Mouse (Mus musculus): ENCODE results near the gene Syne3. TPM values are rescaled to one million over a fixed set of nuclear protein-coding genes. Genes with fewer than 3 reads are reported as not detected.
A peak's percentile ranks its signal among the peaks of the same experiment; 100 is the strongest.

Gene Syne3
- polyA plus RNA-seq, 1 experiment = 7.8 TPM

GRCm38 (mm10) chr12:104997641-104998293, 11.8 kb downstream of the Syne3 start:
- no peak overlapping the region for H3K27ac ChIP-seq (ENCODE audit: control insufficient read depth, insufficient read depth, low read depth, low read length)
- no peaks in the 10 kb centered on the region for H3K27me3 ChIP-seq (ENCODE audit: control insufficient read depth, insufficient read depth, low read length)
- peaks cover 9% of the 10 kb centered on the region for H3K4me1 ChIP-seq (ENCODE audit: control insufficient read depth, insufficient read depth, low read length)
- no peak overlapping the region for H3K4me3 ChIP-seq (ENCODE audit: control insufficient read depth, low read depth, low read length)
- TF ChIP-seq CTCF (IDR thresholded peaks at IDR 0.05; ENCODE audit: control insufficient read depth, insufficient read depth, insufficient replicate concordance, low read depth, low read length) (no peak), POLR2A (IDR thresholded peaks at IDR 0.05; ENCODE audit: control insufficient read depth, low read depth, low read length) (no peak)
- H3K36me3 ChIP-seq (ENCODE audit: control insufficient read depth, insufficient read depth, low read length) = no peaks in the 10 kb centered on the region

GRCm38 (mm10) chr12:104997159-104997558, 12.4 kb downstream of the Syne3 start:
- Histone ChIP-seq H3K36me3 (ENCODE audit: control insufficient read depth, insufficient read depth, low read length) (no peaks in the 10 kb centered on the region), H3K27ac (ENCODE audit: control insufficient read depth, insufficient read depth, low read depth, low read length) (no peak overlapping the region), H3K27me3 (ENCODE audit: control insufficient read depth, insufficient read depth, low read length) (no peaks in the 10 kb centered on the region), H3K4me1 (ENCODE audit: control insufficient read depth, insufficient read depth, low read length) (peaks cover 9% of the 10 kb centered on the region), H3K4me3 (ENCODE audit: control insufficient read depth, low read depth, low read length) (no peak overlapping the region)
- TF ChIP-seq POLR2A (IDR thresholded peaks at IDR 0.05; ENCODE audit: control insufficient read depth, low read depth, low read length) = no peak
- no peak for TF ChIP-seq CTCF (IDR thresholded peaks at IDR 0.05; ENCODE audit: control insufficient read depth, insufficient read depth, insufficient replicate concordance, low read depth, low read length)

DNA sequence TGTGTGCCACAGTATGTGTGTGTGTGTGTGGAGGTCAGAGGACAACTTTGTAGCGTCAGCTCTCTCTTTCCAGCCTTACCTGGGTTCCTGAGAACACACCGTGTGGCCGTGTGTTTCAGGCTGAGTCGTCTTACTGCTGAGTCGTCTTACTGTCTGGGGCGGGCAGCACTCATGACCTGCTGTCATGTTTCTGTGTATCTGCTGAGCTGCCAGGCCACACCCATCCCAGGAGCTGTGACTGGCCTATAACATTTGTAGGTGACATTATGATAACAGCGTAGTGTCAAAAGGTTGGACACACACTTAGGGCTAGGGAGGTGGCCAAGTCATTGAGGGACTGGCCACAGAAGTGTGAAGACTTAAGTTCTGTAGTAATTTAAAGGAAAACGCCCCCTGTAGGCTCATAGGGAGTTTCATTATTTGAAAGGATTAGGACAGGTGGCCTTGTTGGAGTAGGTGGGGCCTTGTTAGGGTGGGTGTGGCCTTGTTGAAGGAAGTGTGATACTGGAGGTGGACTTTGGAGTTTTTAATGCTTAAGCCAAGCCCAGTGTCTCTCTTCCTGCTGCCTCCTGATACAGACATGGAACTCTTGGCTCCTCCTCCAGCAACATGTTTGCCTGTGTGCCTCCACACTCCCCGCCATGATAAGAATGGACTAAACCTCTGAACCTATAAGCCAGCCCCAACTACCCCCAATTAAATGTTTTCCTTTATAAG, 13.4 kb downstream of the Syne3 start:
- H3K36me3 ChIP-seq (ENCODE audit: control insufficient read depth, insufficient read depth, low read length) = no peaks in the 10 kb centered on the region
- no peak overlapping the region for H3K27ac ChIP-seq (ENCODE audit: control insufficient read depth, insufficient read depth, low read depth, low read length)
- peaks cover 9% of the 10 kb centered on the region for H3K4me1 ChIP-seq (ENCODE audit: control insufficient read depth, insufficient read depth, low read length)
- no peaks in the 10 kb centered on the region for H3K27me3 ChIP-seq (ENCODE audit: control insufficient read depth, insufficient read depth, low read length)
- H3K4me3 ChIP-seq (ENCODE audit: control insufficient read depth, low read depth, low read length) = no peak overlapping the region
- TF ChIP-seq CTCF (IDR thresholded peaks at IDR 0.05; ENCODE audit: control insufficient read depth, insufficient read depth, insufficient replicate concordance, low read depth, low read length) (no peak), POLR2A (IDR thresholded peaks at IDR 0.05; ENCODE audit: control insufficient read depth, low read depth, low read length) (no peak)

GRCm38 (mm10) chr12:104995259-104995876, 14.2 kb downstream of the Syne3 start:
- Histone ChIP-seq H3K4me3 (ENCODE audit: control insufficient read depth, low read depth, low read length) (no peak overlapping the region), H3K4me1 (ENCODE audit: control insufficient read depth, insufficient read depth, low read length) (peaks cover 8% of the 10 kb centered on the region; the same call in 1 of the 2 replicates), H3K36me3 (ENCODE audit: control insufficient read depth, insufficient read depth, low read length) (no peaks in the 10 kb centered on the region), H3K27ac (ENCODE audit: control insufficient read depth, insufficient read depth, low read depth, low read length) (no peak overlapping the region), H3K27me3 (ENCODE audit: control insufficient read depth, insufficient read depth, low read length) (no peaks in the 10 kb centered on the region)
- no peak for TF ChIP-seq POLR2A (IDR thresholded peaks at IDR 0.05; ENCODE audit: control insufficient read depth, low read depth, low read length)

- no peak overlapping the region for H3K27ac ChIP-seq (ENCODE audit: control insufficient read depth, insufficient read depth, low read depth, low read length)
- H3K4me3 ChIP-seq (ENCODE audit: control insufficient read depth, low read depth, low read length) = no peak overlapping the region
- peaks cover 6% of the 10 kb centered on the region; the same call in 1 of the 2 replicates for H3K4me1 ChIP-seq (ENCODE audit: control insufficient read depth, insufficient read depth, low read length)
- H3K27me3 ChIP-seq (ENCODE audit: control insufficient read depth, insufficient read depth, low read length) = no peaks in the 10 kb centered on the region
- TF ChIP-seq POLR2A (IDR thresholded peaks at IDR 0.05; ENCODE audit: control insufficient read depth, low read depth, low read length) (no peak), CTCF (IDR thresholded peaks at IDR 0.05; ENCODE audit: control insufficient read depth, insufficient read depth, insufficient replicate concordance, low read depth, low read length) (no peak)
- no peaks in the 10 kb centered on the region for H3K36me3 ChIP-seq (ENCODE audit: control insufficient read depth, insufficient read depth, low read length)
Measured at GRCm38 (mm10) chr12:104992838-104993237, 16.8 kb downstream of the Syne3 start.

GRCm38 (mm10) chr12:104992123-104992741, 17.4 kb downstream of the Syne3 start:
- Histone ChIP-seq H3K27me3 (ENCODE audit: control insufficient read depth, insufficient read depth, low read length) (no peaks in the 10 kb centered on the region), H3K27ac (ENCODE audit: control insufficient read depth, insufficient read depth, low read depth, low read length) (peak overlapping the region; percentile 45; the same call in 1 of the 2 replicates), H3K36me3 (ENCODE audit: control insufficient read depth, insufficient read depth, low read length) (no peaks in the 10 kb centered on the region), H3K4me1 (ENCODE audit: control insufficient read depth, insufficient read depth, low read length) (peaks cover 9% of the 10 kb centered on the region; the same call in 1 of the 2 replicates), H3K4me3 (ENCODE audit: control insufficient read depth, low read depth, low read length) (no peak overlapping the region)
- TF ChIP-seq CTCF (IDR thresholded peaks at IDR 0.05; ENCODE audit: control insufficient read depth, insufficient read depth, insufficient replicate concordance, low read depth, low read length) (no peak), POLR2A (IDR thresholded peaks at IDR 0.05; ENCODE audit: control insufficient read depth, low read depth, low read length) (no peak)
